Mouse (Mus musculus) T-helper 1 cell (primary cell): ENCODE results near the gene Zfp385c.

ENCODE experiments used
- in situ Hi-C: fragments of 300-600 bp; cut with MboI, MseI; formaldehyde crosslinking; loops from one replicate; pipeline ENCODE4 v1.15.1; 2025; ENCODE audit warnings: high pct_unique_total_duplicates

Gene Zfp385c

DNA sequence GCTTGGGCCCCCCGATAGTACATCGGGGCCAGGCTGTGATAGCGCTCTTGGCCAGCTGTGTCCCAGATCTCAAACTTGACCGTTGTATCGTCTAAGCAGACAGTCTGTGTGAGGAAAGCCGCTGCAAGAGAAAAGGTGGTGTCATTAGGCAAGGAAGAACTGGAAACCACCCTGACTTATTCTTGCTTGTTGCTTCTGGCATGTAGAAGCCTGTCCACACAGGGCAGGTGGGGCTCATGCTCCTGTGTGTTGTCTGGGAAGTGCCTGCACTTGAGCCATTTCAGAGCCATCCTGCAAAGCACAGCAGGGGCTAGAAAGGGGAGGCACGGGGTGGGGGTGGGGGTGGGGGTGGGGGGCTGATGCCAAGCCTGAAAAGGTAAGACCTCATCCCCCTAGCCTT lies 26.2 kb upstream of the Zfp385c start:
- in situ Hi-C loops: no loop called here

GRCm38 (mm10) chr11:100716649-100717048 lies 24.4 kb upstream of the Zfp385c start:
- in situ Hi-C loops: no loop called here

GRCm38 (mm10) chr11:100714948-100715347 lies 22.7 kb upstream of the Zfp385c start:
- in situ Hi-C loops: loop anchor here (5.0 kb wide), 1 partner anchor 827 kb away; no protein-coding TSS in a partner anchor

GRCm38 (mm10) chr11:100714534-100714915 lies 22.3 kb upstream of the Zfp385c start:
- in situ Hi-C loops: loop anchor here (5.0 kb wide), 1 partner anchor 828 kb away; no protein-coding TSS in a partner anchor

DNA sequence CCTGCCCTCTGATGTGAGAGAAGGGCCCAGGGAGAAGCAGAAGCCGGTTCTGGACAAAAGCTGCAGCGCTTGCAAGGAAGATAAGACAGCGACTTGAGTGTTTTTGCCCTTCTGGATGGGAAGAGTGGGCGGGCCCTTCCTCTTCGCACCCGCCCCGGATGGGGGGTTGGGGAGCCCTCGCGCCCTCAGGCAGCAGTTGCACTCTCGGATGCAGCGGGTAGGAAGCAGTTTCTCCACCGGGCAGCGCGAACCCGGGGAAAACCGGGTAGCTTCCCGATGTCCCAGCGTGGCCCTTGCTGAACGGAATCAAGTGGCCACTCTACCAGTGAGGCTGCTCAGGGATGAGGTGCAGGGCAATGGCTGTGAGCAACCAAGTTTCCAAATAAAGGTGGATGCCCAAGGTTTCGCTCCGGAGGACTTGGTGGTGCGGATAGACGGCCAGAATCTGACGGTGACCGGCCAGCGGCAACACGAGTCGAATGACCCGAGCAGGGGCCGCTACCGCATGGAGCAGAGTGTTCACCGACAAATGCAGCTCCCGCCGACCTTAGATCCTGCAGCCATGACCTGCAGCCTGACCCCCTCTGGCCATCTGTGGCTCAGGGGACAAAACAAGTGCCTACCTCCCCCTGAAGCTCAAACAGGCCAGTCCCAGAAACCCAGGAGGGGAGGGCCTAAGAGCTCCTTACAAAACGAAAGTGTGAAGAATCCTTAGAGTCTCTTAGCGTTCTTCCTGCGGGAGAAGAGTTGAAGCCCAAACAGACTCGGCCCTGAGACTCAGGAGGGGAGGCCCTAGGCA lies 21.7 kb upstream of the Zfp385c start, which contains the start of gene Hspb9:
Gene Hspb9, plus strand, starts transcription at position 116 of the 799 bp plus-strand sequence.
- in situ Hi-C loops: loop anchor here (5.0 kb wide), 1 partner anchor 828 kb away; no protein-coding TSS in a partner anchor

GRCm38 (mm10) chr11:100713174-100713573 lies 20.9 kb upstream of the Zfp385c start:
- in situ Hi-C loops: loop anchor here (5.0 kb wide), 1 partner anchor 829 kb away; no protein-coding TSS in a partner anchor

- in situ Hi-C loops: loop anchor here (5.0 kb wide), 1 partner anchor 830 kb away; no protein-coding TSS in a partner anchor
These were observed 19.7 kb upstream of the Zfp385c start, which contains the start of gene Kat2a for GRCm38 (mm10) chr11:100711783-100712615. Gene Kat2a, minus strand, starts transcription at chr11:100712465.

DNA sequence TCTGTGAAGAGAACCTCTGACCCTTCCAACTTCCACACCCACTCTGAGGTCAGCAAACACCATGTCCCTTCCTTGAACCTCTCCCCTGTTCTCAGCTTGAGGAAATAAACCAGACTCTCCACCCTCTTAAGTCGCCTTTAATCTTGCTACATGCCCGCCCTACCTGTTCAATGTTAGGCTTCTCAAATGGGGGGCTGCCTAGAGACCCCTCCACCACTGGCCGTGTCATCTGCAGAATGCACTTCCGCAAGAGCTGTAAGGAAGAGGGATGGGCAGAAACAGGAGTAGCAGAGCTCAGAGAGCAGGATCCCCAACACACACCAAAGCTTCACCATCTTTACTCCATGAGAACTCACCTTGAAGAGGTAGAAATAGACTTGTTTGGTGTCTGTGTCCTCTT lies 18.7 kb upstream of the Zfp385c start:
- in situ Hi-C loops: loop anchor here (5.0 kb wide), 1 partner anchor 831 kb away; no protein-coding TSS in a partner anchor

DNA sequence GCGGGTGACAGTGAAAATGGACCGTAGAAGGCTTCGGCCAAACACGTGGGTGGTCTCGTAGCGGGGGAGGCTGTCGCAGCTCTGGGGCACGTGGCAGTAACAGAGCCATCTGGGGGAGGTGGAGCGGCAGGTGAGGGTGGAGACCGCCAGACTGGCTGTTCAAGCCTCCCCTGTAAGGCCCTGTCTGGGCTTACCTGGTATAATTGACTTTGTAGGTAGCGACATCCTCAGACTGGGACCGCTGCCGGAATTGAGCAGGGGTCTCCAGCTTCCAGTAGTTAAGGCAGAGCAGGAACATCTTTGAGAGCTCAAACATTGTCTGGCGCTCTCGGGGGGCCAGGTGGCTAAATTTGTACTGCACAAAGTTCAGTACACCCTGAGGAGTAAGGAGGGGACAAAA lies 18.3 kb upstream of the Zfp385c start:
- in situ Hi-C loops: loop anchor here (5.0 kb wide), 1 partner anchor 832 kb away; no protein-coding TSS in a partner anchor

DNA sequence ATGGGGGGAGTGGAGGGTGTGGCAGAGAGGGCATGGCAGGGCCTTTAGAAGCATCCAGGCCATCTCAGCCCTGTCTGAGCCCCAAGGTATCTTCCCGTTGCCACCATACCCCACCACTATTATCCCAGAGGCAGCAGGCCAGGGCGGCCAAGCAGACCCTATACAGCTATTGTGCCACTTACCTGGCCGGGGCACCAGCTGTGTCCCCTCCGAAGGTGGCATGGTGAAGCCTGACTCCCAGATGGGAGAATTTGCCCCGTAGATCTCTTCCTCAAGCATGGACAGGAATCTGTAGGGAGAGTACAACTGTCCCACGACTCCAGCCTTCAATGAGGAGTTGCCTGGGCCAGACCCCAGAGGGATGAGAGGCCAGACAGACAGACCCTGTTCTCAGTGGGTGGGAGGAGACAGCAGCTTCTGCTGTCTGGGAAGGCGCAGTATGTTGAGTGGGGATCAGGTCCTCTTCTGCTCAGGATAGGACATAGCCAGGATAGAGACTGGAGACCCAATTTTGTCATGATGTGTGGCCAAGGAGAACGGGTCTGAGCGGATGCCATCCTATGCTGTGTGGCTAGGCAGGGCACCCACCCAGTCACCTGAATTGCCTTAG lies 17.1 kb upstream of the Zfp385c start:
- in situ Hi-C loops: no loop called here

- in situ Hi-C loops: no loop called here
These were observed 13.0 kb upstream of the Zfp385c start for GRCm38 (mm10) chr11:100705095-100705747.

DNA sequence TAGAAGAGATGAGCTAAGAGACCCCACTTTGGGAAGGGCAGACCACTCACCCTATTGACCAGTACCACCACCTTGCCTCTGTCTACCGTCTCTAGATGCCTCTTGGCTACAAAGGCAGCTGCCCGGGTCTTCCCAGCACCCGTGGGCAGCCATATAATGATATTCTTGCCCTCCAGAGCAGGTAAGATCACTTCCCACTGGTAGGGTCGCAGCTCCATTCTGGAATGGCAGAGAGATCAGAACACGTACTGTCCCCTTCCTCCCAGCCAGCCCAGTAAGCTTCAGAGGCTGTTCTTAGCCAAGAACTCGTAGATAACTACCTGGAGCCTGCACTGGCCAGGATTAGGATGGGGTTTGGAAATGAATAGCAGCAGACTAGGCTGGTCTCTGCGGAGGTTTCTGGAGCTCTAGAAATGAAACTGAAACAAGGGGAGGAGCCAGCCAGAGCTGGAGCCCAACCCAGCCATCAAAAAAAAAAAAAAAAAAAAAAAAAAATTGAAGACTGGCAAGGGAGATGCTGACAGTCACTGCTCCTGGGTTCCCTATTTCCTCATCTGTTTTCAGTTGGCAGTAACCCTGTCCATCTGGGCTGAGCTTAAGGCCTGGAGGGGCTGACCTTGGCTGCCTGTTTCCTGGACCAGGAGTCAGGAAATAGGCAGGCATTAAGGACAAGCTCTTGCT lies 11.7 kb upstream of the Zfp385c start, which contains the start of gene Dhx58:
Gene Dhx58, minus strand, starts transcription at position 421 of the 681 bp plus-strand sequence.
- in situ Hi-C loops: no loop called here

GRCm38 (mm10) chr11:100703366-100703765 lies 11.1 kb upstream of the Zfp385c start:
- in situ Hi-C loops: no loop called here

GRCm38 (mm10) chr11:100702906-100703305 lies 10.7 kb upstream of the Zfp385c start:
- in situ Hi-C loops: no loop called here

- in situ Hi-C loops: no loop called here
These were observed 10.0 kb upstream of the Zfp385c start for GRCm38 (mm10) chr11:100702081-100702851.

DNA sequence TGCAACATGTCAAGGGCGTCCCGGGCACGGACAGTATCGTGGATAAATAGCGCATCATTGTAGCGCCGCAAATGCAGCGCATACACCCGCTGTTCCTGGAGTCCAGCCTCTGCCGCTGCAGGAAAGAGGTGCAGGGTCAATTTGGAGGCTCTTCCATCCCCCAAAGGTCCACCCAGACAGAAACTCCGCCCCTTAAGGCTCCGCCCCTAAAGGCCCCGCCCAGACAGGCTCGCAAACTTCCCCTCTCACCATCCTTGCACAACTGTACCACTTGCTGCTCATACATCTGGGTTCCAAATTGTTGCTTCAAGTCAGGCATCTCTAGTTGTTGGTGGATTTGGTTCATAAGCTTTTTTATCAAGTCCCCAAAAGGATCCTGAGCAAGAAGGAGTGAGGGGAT lies 9.0 kb upstream of the Zfp385c start:
- in situ Hi-C loops: no loop called here

GRCm38 (mm10) chr11:100700710-100701109 lies 8.5 kb upstream of the Zfp385c start:
- in situ Hi-C loops: no loop called here

DNA sequence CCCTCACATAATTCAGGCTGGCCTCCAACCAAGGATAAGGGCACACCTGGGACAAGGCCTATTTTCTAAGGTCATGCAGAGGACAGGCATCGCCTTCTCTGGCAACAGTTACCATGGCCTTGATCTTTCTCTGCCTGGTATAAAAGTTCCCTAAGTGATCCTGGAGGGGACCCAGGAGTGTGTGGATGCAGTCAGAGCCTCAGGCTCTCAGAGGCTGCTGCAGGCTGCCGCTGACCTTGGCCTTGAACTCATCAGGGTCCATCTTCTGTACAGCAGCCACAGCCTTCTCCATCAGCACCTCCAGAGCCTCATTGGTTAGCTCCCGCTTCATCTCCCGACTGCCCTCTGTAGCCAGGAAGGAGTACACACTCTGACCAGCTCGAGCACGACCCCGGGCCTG lies 5.7 kb upstream of the Zfp385c start:
- in situ Hi-C loops: loop anchor here (5.0 kb wide), 1 partner anchor 131 kb away; no protein-coding TSS in a partner anchor

- in situ Hi-C loops: loop anchor here (5.0 kb wide), 1 partner anchor 128 kb away; no protein-coding TSS in a partner anchor
These were observed 2.7 kb upstream of the Zfp385c start for GRCm38 (mm10) chr11:100694926-100695325.
